Mouse (Mus musculus) layer of hippocampus, adult 6 months (tissue): ENCODE results near the gene Ctnna3. TPM values are rescaled to one million over a fixed set of nuclear protein-coding genes. Genes with fewer than 3 reads are reported as not detected.

Experiments
- long read RNA-seq, 2 experiments: library from polyadenylated mRNA; unstranded; transcript quantifications; one replicate each; pipeline ENCODE4 v2.0.0; 2019 to 2020
- polyA plus RNA-seq: library from polyadenylated mRNA; unstranded; fragments of <200 nt; fragmentation: Nextera tagmentation; gene quantifications from 2 replicates; pipeline ENCODE4 v1.2.3, GENCODE M21; 2021

The Ctnna3 gene
- 0.93 and 1.1 TPM in 2 replicates for polyA plus RNA-seq
- long read RNA-seq, experiment 1, partial matches to known transcripts: 0 of 1 reads
- long read RNA-seq, experiment 1, other reads (novel, unspliced or antisense): 1 of 1 reads
- long read RNA-seq, experiment 2, partial matches to known transcripts: 0 of 18 reads
- long read RNA-seq, experiment 2, other reads (novel, unspliced or antisense): 18 of 18 reads

GRCm38 (mm10) chr10:63429785-63430305, at the start of gene Ctnna3:
Gene Ctnna3 (plus strand): TSS chr10:63430098.

GRCm38 (mm10) chr10:63381498-63382280, 48.2 kb upstream of the Ctnna3 start, which contains the start of gene Sirt1:
Gene Sirt1 (minus strand): TSS chr10:63381704.

GRCm38 (mm10) chr10:63382372-63383279, 47.3 kb upstream of the Ctnna3 start, which contains the start of gene Dnajc12:
Gene Dnajc12 (plus strand): TSS chr10:63382443.

GRCm38 (mm10) chr10:63421739-63422735, 7.9 kb upstream of the Ctnna3 start, which contains the start of gene Gm7075:
Gene Gm7075 (minus strand): TSS chr10:63421789.

GRCm38 (mm10) chr10:63927334-63927733, 497.4 kb downstream of the Ctnna3 start, which contains the start of gene Gm10118:
Gene Gm10118 (minus strand): TSS chr10:63927434.

GRCm38 (mm10) chr10:64089680-64090460, 660.0 kb downstream of the Ctnna3 start, which contains the start of gene Lrrtm3:
Gene Lrrtm3 (minus strand): TSS chr10:64090277.

Other genes starting within 250 kb of the Ctnna3 start
- 0.14 and 0.25 TPM in 2 replicates for gene Mypn, start 226.1 kb upstream of the Ctnna3 start, polyA plus RNA-seq
- gene Herc4, start 186.3 kb upstream of the Ctnna3 start, polyA plus RNA-seq: 6.7 and 9.9 TPM in 2 replicates
- 1.4 and 1.9 TPM in 2 replicates for gene Sirt1, start 48.4 kb upstream of the Ctnna3 start, polyA plus RNA-seq
- gene Dnajc12, start 47.7 kb upstream of the Ctnna3 start, polyA plus RNA-seq: 19.0 and 21.9 TPM in 2 replicates
- not detected in 2 replicates for gene Gm7075, start 8.3 kb upstream of the Ctnna3 start, polyA plus RNA-seq